Mouse (Mus musculus): ENCODE measurements around the gene Ptges.

Ptges gene

GRCm38 (mm10) chr2:30902726-30903722 is 26.6 kb downstream of the Ptges start:
- ATAC-seq (ENCODE audit: insufficient number of reproducible peaks, low FRiP score, low TSS enrichment), result no peak

- no peak for ATAC-seq (ENCODE audit: insufficient number of reproducible peaks, low FRiP score, low TSS enrichment)
Measured at GRCm38 (mm10) chr2:30902256-30902655, 27.4 kb downstream of the Ptges start.

- no peak for ATAC-seq (ENCODE audit: insufficient number of reproducible peaks, low FRiP score, low TSS enrichment)
Measured at GRCm38 (mm10) chr2:30901646-30902160, 28.0 kb downstream of the Ptges start.

- no peak for ATAC-seq (ENCODE audit: insufficient number of reproducible peaks, low FRiP score, low TSS enrichment)
Measured at GRCm38 (mm10) chr2:30899397-30900069, 30.1 kb downstream of the Ptges start.

GRCm38 (mm10) chr2:30897291-30897690 is 32.4 kb downstream of the Ptges start:
- ATAC-seq (ENCODE audit: insufficient number of reproducible peaks, low FRiP score, low TSS enrichment), result no peak

- ATAC-seq (ENCODE audit: insufficient number of reproducible peaks, low FRiP score, low TSS enrichment), result no peak
Measured at GRCm38 (mm10) chr2:30893946-30894345, 35.7 kb downstream of the Ptges start.

- no peak for ATAC-seq (ENCODE audit: insufficient number of reproducible peaks, low FRiP score, low TSS enrichment)
Measured at GRCm38 (mm10) chr2:30893399-30893798, 36.3 kb downstream of the Ptges start.

- no peak for ATAC-seq (ENCODE audit: insufficient number of reproducible peaks, low FRiP score, low TSS enrichment)
Measured at GRCm38 (mm10) chr2:30891002-30891401, 38.7 kb downstream of the Ptges start.

- ATAC-seq (ENCODE audit: insufficient number of reproducible peaks, low FRiP score, low TSS enrichment), result peak; percentile 26; the same call in 1 of the 2 replicates
Measured at GRCm38 (mm10) chr2:30885453-30886163, 44.1 kb downstream of the Ptges start.

- no peak for ATAC-seq (ENCODE audit: insufficient number of reproducible peaks, low FRiP score, low TSS enrichment)
Measured at GRCm38 (mm10) chr2:30884852-30885373, 44.8 kb downstream of the Ptges start.

GRCm38 (mm10) chr2:30881215-30881614 is 48.4 kb downstream of the Ptges start:
- ATAC-seq (ENCODE audit: insufficient number of reproducible peaks, low FRiP score, low TSS enrichment), result no peak

GRCm38 (mm10) chr2:30879481-30879880 is 50.2 kb downstream of the Ptges start:
- no peak for ATAC-seq (ENCODE audit: insufficient number of reproducible peaks, low FRiP score, low TSS enrichment)

- ATAC-seq (ENCODE audit: insufficient number of reproducible peaks, low FRiP score, low TSS enrichment), result no peak
Measured at GRCm38 (mm10) chr2:30875621-30876432, 53.8 kb downstream of the Ptges start.

- ATAC-seq (ENCODE audit: insufficient number of reproducible peaks, low FRiP score, low TSS enrichment), result no peak
Measured at GRCm38 (mm10) chr2:30875096-30875495, 54.6 kb downstream of the Ptges start.

GRCm38 (mm10) chr2:30874445-30874844 is 55.2 kb downstream of the Ptges start:
- ATAC-seq (ENCODE audit: insufficient number of reproducible peaks, low FRiP score, low TSS enrichment), result no peak

GRCm38 (mm10) chr2:30872669-30873068 is 57.0 kb downstream of the Ptges start:
- ATAC-seq (ENCODE audit: insufficient number of reproducible peaks, low FRiP score, low TSS enrichment), result no peak

- no peak for ATAC-seq (ENCODE audit: insufficient number of reproducible peaks, low FRiP score, low TSS enrichment)
Measured at GRCm38 (mm10) chr2:30870863-30871262, 58.8 kb downstream of the Ptges start.

GRCm38 (mm10) chr2:30865426-30865825 is 64.2 kb downstream of the Ptges start:
- ATAC-seq (ENCODE audit: insufficient number of reproducible peaks, low FRiP score, low TSS enrichment), result no peak

GRCm38 (mm10) chr2:30864968-30865381 is 64.7 kb downstream of the Ptges start:
- no peak for ATAC-seq (ENCODE audit: insufficient number of reproducible peaks, low FRiP score, low TSS enrichment)

All from cerebellum, adult (tissue).